Mouse (Mus musculus) 3T3-L1 (cell line): Measurements from ENCODE around the gene Acot3.
"Not testable (repeated sequence)": the region's sequence is repeated elsewhere in the genome, so short reads cannot be mapped to it uniquely, and the experiment has no call there.

Experiments used
- DNase-seq: peaks from one replicate; pipeline ENCODE4 v3.0.0-alpha.2; 2015; ENCODE audit warnings: low read depth, low spot score

The Acot3 gene

DNA sequence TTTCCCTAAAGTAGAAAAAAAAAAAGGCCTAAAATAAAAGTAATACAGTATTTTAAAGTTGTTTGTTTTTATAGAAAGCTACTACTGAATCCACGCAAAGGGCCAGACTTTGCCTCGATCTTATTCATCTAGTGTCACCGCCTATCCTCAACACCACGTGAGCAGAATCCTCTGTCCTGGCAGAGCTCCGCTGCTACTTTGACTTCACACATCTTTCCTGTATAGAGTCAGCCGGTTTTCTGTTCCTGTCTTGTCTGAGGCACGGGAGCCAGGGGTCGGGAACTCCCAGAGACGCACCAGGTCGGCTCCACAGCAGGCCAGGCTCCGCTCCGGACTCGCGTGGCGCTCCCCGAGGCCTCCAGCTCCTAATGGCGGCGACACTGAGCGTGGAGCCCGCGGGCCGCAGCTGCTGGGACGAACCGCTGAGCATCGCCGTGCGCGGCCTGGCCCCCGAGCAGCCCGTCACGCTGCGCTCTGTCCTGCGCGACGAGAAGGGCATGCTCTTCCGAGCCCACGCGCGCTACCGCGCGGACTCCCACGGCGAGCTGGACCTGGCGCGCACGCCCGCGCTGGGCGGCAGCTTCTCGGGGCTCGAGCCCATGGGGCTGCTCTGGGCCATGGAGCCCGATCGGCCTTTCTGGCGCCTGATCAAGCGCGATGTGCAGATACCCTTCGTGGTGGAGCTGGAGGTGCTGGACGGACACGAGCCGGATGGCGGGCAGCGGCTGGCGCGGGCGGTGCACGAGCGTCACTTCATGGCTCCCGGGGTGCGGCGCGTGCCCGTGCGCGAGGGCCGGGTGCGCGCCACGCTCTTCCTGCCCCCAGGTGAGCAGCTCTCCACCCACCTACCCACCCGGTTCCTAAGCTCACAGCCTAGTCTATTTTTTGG, 48.9 kb downstream of the Acot3 start, which contains the start of gene Acot6:
TSS of gene Acot6 (plus strand) at position 51 of the 889 bp plus-strand sequence.
- DNase-seq: not testable (repeated sequence)

DNA sequence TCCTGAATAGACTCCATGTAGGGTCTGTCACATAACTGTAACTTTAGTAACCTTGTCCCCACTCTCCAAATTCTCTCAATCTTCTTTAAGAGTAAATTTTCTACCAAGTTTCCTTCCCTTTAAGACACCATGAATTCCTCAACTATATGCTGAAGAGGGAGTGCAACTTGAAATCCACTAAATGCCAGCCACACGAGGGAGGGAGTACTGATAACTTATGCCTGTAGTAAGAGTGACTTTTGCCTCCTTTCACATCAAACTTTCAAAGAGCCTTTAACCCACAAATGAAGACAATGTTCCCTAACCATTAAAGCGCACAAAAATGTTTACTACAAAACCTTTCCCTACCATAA, 49.5 kb downstream of the Acot3 start:
- DNase-seq: no peak

DNA sequence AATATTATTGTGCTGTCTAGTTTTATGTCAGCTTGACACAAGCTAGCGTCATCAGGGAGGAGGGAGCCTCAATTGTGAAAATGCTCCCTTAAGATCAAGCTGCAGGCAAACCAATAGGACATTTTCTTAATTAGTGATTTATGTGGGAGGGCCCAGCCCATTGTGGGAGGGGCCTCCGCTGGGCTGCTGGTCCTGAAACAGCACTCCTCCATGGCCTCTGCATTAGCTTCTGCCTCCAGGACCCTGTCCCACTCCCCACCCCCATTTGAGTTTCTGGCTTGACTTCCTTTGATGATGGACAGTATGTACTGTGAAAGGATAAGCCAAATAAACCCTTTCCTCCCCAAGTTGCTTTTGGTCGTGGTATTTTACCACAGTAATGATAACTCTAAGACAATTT, 55.1 kb downstream of the Acot3 start:
- DNase-seq: no peak

DNA sequence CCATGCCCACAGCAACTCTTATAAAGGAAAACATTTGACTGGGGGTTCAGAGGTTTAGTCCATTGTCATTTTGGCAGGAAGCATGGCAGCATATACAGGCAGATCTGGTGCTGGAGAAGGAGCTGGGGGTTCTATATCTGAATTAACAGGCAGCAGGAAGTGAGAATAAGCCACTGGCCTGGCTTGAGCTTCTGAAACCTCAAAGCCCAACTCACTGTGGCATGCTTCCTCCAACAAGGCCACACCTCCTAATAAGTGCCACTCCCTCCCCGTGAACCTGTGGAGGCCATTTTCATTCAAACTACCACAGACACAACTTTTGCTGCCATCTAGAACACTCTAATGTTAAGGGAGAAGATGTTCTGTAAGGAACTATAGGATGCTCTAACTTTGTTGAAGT, 55.7 kb downstream of the Acot3 start:
- DNase-seq: no peak

DNA sequence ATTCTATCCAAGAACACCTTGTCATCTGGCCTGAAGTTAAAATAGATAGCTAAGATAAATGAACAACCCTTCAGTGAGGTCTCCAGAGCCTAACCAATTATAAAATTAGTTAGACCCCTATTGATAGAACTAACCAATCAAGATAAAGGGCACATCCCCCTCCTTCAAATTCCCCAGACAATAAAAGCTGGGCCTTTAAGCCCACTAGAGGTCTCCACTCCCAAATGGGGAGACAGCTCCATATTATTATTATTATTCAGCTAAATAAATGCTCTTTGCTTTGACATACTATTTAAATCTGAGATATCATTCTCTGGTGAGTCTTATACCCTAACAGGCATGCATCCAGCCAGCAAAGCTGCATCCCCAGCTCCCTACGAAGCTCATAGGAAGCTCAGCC, 58.0 kb downstream of the Acot3 start:
- no peak for DNase-seq
